Mouse (Mus musculus): ENCODE data around the gene T. TPM values are rescaled to one million over a fixed set of nuclear protein-coding genes. Genes with fewer than 3 reads are reported as not detected.

The T gene
- polyA plus RNA-seq, 1 experiment from 2014 or later, result not detected

GRCm38 (mm10) chr17:8421517-8421916, 12.7 kb upstream of the T start:
- ATAC-seq (ENCODE audit: low FRiP score, low TSS enrichment) (no peak), DNase-seq (ENCODE audit: low spot score) (no peak)
- Histone ChIP-seq H3K4me1 (replicated peaks; ENCODE audit: control insufficient read depth, insufficient read depth) (no peaks in the 10 kb centered on the region), H3K9me3 (ENCODE audit: control insufficient read depth, low read length) (no peaks in the 10 kb centered on the region), H3K36me3 (ENCODE audit: control insufficient read depth, insufficient read depth, low read length) (no peaks in the 10 kb centered on the region), H3K4me3 (ENCODE audit: low read depth, low read length) (no peak overlapping the region), H3K27ac (replicated peaks) (no peak overlapping the region), H3K27me3 (ENCODE audit: control insufficient read depth, insufficient read depth, low read length) (no peaks in the 10 kb centered on the region), H3K4me2 (replicated peaks; ENCODE audit: low read depth) (no peak overlapping the region), H3K9ac (ENCODE audit: low read length) (no peak overlapping the region)
- WGBS, result 29% methylated on average over 5 of the region's 5 CpGs
- TF ChIP-seq EP300 (optimal IDR thresholded peaks at IDR 0.05), result no peak
- no peak for TF ChIP-seq CTCF (IDR thresholded peaks at IDR 0.05; ENCODE audit: low read depth)

GRCm38 (mm10) chr17:8423283-8423682, 10.9 kb upstream of the T start:
- Histone ChIP-seq H3K9me3 (ENCODE audit: control insufficient read depth, low read length) (no peaks in the 10 kb centered on the region), H3K27me3 (ENCODE audit: control insufficient read depth, insufficient read depth, low read length) (no peaks in the 10 kb centered on the region), H3K27ac (replicated peaks) (no peak overlapping the region), H3K4me1 (replicated peaks; ENCODE audit: control insufficient read depth, insufficient read depth) (no peaks in the 10 kb centered on the region), H3K4me3 (ENCODE audit: low read depth, low read length) (no peak overlapping the region), H3K9ac (ENCODE audit: low read length) (no peak overlapping the region), H3K36me3 (ENCODE audit: control insufficient read depth, insufficient read depth, low read length) (no peaks in the 10 kb centered on the region), H3K4me2 (replicated peaks; ENCODE audit: low read depth) (no peak overlapping the region)
- 51% methylated on average over 2 of the region's 2 CpGs for WGBS
- TF ChIP-seq CTCF (IDR thresholded peaks at IDR 0.05; ENCODE audit: low read depth) (peak; percentile 66), EP300 (optimal IDR thresholded peaks at IDR 0.05) (no peak)
- ATAC-seq (ENCODE audit: low FRiP score, low TSS enrichment), result no peak
- no peak for DNase-seq (ENCODE audit: low spot score)

DNA sequence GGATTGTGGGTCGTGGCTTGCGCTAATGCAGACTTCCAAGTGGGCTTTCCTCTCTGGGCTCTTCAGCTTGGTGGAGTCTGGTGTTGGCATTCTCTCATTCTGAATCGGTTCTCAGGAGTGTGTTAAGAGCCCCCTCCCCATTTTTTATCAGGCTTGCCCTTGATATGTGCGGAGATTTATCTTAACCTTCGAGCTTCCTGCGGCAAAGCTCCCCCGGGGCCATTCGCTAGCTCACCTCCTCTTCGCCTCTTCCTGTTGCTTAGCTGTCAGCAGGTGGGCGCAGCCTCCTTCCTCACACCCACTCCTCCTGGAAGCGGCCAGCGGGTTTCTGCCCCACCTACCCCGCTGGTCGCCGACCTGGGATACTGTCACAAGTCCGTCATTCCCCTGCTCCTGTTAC, 4.8 kb upstream of the T start:
- Histone ChIP-seq H3K36me3 (ENCODE audit: control insufficient read depth, insufficient read depth, low read length) (no peaks in the 10 kb centered on the region), H3K27me3 (ENCODE audit: control insufficient read depth, insufficient read depth, low read length) (peaks cover 22% of the 10 kb centered on the region), H3K27ac (replicated peaks) (no peak overlapping the region), H3K4me2 (replicated peaks; ENCODE audit: low read depth) (no peak overlapping the region), H3K4me1 (replicated peaks; ENCODE audit: control insufficient read depth, insufficient read depth) (no peaks in the 10 kb centered on the region), H3K9me3 (ENCODE audit: control insufficient read depth, low read length) (no peaks in the 10 kb centered on the region), H3K4me3 (ENCODE audit: low read depth, low read length) (no peak overlapping the region), H3K9ac (ENCODE audit: low read length) (no peak overlapping the region)
- DNase-seq (ENCODE audit: low spot score) (no peak), ATAC-seq (ENCODE audit: low FRiP score, low TSS enrichment) (no peak)
- TF ChIP-seq EP300 (optimal IDR thresholded peaks at IDR 0.05) (no peak), CTCF (IDR thresholded peaks at IDR 0.05; ENCODE audit: low read depth) (no peak)
- 3% methylated on average over 16 of the region's 16 CpGs for WGBS

DNA sequence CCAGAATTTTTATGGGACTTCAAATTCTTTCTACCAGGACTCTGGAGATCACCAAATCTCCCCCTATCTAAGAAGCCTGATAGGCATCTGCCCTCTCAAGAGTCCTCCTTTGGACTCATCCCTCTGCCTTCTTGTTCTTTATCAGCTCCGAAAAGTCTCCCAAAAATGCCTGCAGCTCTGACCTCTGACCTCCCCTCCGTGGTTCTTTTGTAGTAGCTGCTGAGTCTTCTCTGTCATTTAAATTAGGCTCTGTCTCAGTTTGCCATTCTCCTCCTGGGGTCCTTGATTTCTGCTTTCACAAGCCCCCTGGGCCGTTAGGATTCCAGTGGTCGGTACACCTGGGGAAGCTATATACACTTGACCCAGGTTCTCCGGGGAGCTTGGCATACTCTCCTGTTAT, 4.3 kb upstream of the T start:
- Histone ChIP-seq H3K9ac (ENCODE audit: low read length) (no peak overlapping the region), H3K27ac (replicated peaks) (no peak overlapping the region), H3K4me3 (ENCODE audit: low read depth, low read length) (no peak overlapping the region), H3K4me1 (replicated peaks; ENCODE audit: control insufficient read depth, insufficient read depth) (no peaks in the 10 kb centered on the region), H3K9me3 (ENCODE audit: control insufficient read depth, low read length) (no peaks in the 10 kb centered on the region), H3K4me2 (replicated peaks; ENCODE audit: low read depth) (no peak overlapping the region), H3K27me3 (ENCODE audit: control insufficient read depth, insufficient read depth, low read length) (peaks cover 24% of the 10 kb centered on the region), H3K36me3 (ENCODE audit: control insufficient read depth, insufficient read depth, low read length) (no peaks in the 10 kb centered on the region)
- no peak for TF ChIP-seq CTCF (IDR thresholded peaks at IDR 0.05; ENCODE audit: low read depth)
- TF ChIP-seq EP300 (optimal IDR thresholded peaks at IDR 0.05), result no peak
- DNase-seq (ENCODE audit: low spot score), result no peak
- WGBS, result 7% methylated on average over 5 of the region's 5 CpGs
- no peak for ATAC-seq (ENCODE audit: low FRiP score, low TSS enrichment)

DNA sequence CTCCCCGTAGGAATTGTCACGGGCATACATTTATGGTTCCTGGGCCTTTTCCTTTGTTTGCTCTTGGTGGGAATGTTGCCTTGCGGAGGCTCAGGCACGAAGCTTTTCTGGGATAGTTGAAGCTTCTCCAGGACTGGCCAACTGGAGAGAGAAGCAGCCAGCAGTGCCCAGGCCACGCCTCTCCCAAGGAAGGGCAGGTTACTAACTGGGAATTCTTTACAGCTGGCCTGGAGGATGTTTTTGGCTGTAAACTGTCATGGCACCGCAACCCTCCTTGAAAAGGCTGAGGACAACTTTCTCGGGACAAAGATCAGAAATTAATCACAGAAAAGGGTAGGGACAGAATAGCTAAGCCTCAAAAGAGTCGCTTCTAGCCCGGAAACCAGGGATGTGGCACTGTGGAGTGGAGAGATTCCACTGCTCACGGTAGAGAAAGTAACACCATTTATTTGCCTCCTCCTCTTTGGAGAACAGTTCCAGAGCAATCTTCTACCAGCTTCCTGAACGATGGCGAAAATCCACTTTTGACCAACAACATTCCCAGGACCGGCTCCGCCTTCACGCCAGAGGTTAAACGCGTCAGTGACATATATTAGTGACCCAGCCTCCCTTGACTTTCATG, 1.9 kb upstream of the T start:
- Histone ChIP-seq H3K4me1 (replicated peaks; ENCODE audit: control insufficient read depth, insufficient read depth) (no peaks in the 10 kb centered on the region), H3K4me2 (replicated peaks; ENCODE audit: low read depth) (no peak overlapping the region), H3K9me3 (ENCODE audit: control insufficient read depth, low read length) (no peaks in the 10 kb centered on the region), H3K4me3 (ENCODE audit: low read depth, low read length) (no peak overlapping the region), H3K36me3 (ENCODE audit: control insufficient read depth, insufficient read depth, low read length) (no peaks in the 10 kb centered on the region), H3K9ac (ENCODE audit: low read length) (no peak overlapping the region), H3K27me3 (ENCODE audit: control insufficient read depth, insufficient read depth, low read length) (peaks cover 24% of the 10 kb centered on the region), H3K27ac (replicated peaks) (no peak overlapping the region)
- TF ChIP-seq CTCF (IDR thresholded peaks at IDR 0.05; ENCODE audit: low read depth) (no peak), EP300 (optimal IDR thresholded peaks at IDR 0.05) (no peak)
- DNase-seq (ENCODE audit: low spot score) (no peak), ATAC-seq (ENCODE audit: low FRiP score, low TSS enrichment) (no peak)
- WGBS, result 4% methylated on average over 17 of the region's 17 CpGs

DNA sequence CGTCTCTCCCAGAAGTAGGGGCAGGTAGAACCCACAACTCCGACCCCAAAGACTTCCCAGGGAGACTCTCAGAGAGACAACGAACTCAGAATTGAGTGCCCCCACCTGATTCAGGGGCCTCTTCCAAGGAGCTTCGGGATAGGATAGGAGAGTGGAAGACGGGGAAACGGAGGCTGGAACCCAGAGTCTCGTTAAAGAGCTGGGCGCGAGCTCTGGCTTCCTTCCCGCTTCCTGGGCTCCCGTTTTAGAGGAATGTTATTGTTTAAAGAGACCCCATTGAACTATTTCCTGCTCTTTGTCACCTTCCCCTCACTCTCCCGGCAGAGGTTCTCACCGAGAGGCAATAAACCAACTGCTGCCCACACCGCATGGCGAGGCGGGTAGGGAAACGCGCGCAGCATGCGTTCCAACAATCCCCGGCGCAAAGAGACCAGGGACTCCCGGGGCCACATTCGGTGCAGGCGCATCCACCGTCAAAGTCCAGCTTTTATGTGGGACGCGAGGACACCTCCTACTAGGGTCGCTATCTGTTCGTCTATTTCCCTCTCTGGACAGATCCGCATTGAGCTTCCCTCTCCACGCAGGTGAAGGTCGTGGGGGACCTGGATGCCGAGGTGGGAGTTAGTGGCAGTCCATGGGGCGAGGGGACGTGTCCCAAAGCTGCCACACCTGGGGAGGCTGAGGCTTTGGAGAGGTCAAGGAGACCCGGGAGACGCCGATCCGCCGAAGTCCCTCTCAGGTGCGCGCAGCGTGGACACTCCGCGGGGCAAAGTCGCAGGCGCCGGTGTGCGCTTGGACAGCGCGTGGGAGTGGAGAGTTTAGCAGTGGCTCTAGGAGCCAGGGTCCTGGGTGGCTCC, 874 bp upstream of the T start:
- Histone ChIP-seq H3K9ac (ENCODE audit: low read length) (no peak overlapping the region), H3K4me3 (ENCODE audit: low read depth, low read length) (0 out of 2 replicates have a peak overlapping the region, but pooled peaks have one; percentile 12), H3K27ac (replicated peaks) (no peak overlapping the region), H3K27me3 (ENCODE audit: control insufficient read depth, insufficient read depth, low read length) (peaks cover 24% of the 10 kb centered on the region), H3K36me3 (ENCODE audit: control insufficient read depth, insufficient read depth, low read length) (no peaks in the 10 kb centered on the region), H3K4me1 (replicated peaks; ENCODE audit: control insufficient read depth, insufficient read depth) (no peaks in the 10 kb centered on the region), H3K4me2 (replicated peaks; ENCODE audit: low read depth) (0 out of 2 replicates have a peak overlapping the region, but pooled peaks have one; percentile 27), H3K9me3 (ENCODE audit: control insufficient read depth, low read length) (no peaks in the 10 kb centered on the region)
- WGBS, result under 1% methylated on average over 52 of the region's 52 CpGs
- TF ChIP-seq EP300 (optimal IDR thresholded peaks at IDR 0.05), result no peak
- no peak for TF ChIP-seq CTCF (IDR thresholded peaks at IDR 0.05; ENCODE audit: low read depth)
- no peak for DNase-seq (ENCODE audit: low spot score)
- no peak; the same call in 1 of the 2 replicates for ATAC-seq (ENCODE audit: low FRiP score, low TSS enrichment)

All from stomach, postnatal 0 days (tissue).